Mouse (Mus musculus) heart, embryonic 14.5 days (tissue): Measurements from ENCODE around the gene Gsc. TPM values are rescaled to one million over a fixed set of nuclear protein-coding genes. Genes with fewer than 3 reads are reported as not detected.

Experiments
- ATAC-seq: fragments of 200-750 bp; cut with Nextera tagmentation; 2 replicates; pipeline ENCODE4 v1.8.0; 2017; ENCODE audit warnings: low read depth, moderate TSS enrichment; ENCODE audit not compliant: insufficient number of reproducible peaks, insufficient read depth, low FRiP score
- H3K27ac ChIP-seq, 2 experiments: fragments of 200-500 bp in 1 of 2; fragments of 300-500 bp in 1 of 2; sonication (generic) in 1 of 2; replicated peaks in 1 of 2; 2 replicates each; pipeline ENCODE4 v1.5.1; 2012 to 2014; ENCODE audit warnings: low read depth in 2 of 2, low read length in 2 of 2, control low read depth in 1 of 2, mild to moderate bottlenecking in 1 of 2, mixed read lengths in 1 of 2; ENCODE audit not compliant: control insufficient read depth in 1 of 2, insufficient read depth in 1 of 2
- H3K27me3 ChIP-seq: fragments of 300-500 bp; sonication (generic); 2 replicates; pipeline ENCODE4 v1.6.1; 2014; ENCODE audit warnings: mild to moderate bottlenecking, low read length, control low read depth; ENCODE audit not compliant: control insufficient read depth, insufficient read depth
- H3K36me3 ChIP-seq: fragments of 300-500 bp; sonication (generic); 2 replicates; pipeline ENCODE4 v1.6.1; 2014; ENCODE audit warnings: mild to moderate bottlenecking, control low read depth, low read length, mixed read lengths; ENCODE audit not compliant: control insufficient read depth, insufficient read depth
- H3K4me1 ChIP-seq, 2 experiments: fragments of 200-500 bp in 1 of 2; fragments of 300-500 bp in 1 of 2; sonication (generic) in 1 of 2; 2 replicates each; pipeline ENCODE4 v1.6.1; 2012 to 2014; ENCODE audit warnings: low read length in 2 of 2, control low read depth in 1 of 2, mixed read lengths in 1 of 2; ENCODE audit not compliant: control insufficient read depth in 2 of 2, insufficient read depth in 2 of 2
- H3K4me2 ChIP-seq: fragments of 300-500 bp; sonication (generic); 2 replicates; pipeline ENCODE4 v1.6.1; 2014; ENCODE audit warnings: mild to moderate bottlenecking, low read length
- H3K4me3 ChIP-seq, 2 experiments: fragments of 200-500 bp in 1 of 2; fragments of 300-500 bp in 1 of 2; sonication (generic) in 1 of 2; 2 replicates each; pipeline ENCODE4 v1.5.1; 2012 to 2014; ENCODE audit warnings: low read length in 2 of 2, mild to moderate bottlenecking in 2 of 2, control low read depth in 1 of 2, low read depth in 1 of 2, moderate library complexity in 1 of 2; ENCODE audit not compliant: control insufficient read depth in 1 of 2, insufficient read depth in 1 of 2
- H3K9ac ChIP-seq: fragments of 300-500 bp; sonication (generic); 2 replicates; pipeline ENCODE4 v1.6.1; 2014; ENCODE audit warnings: mild to moderate bottlenecking, low read length
- H3K9me3 ChIP-seq: fragments of 300-500 bp; sonication (generic); 2 replicates; pipeline ENCODE4 v1.6.1; 2016; ENCODE audit warnings: low read length, control low read depth; ENCODE audit not compliant: control insufficient read depth
- WGBS: fragments of 180-500 bp; shearing (Covaris S2); extraction: QIAGEN DNeasy Blood & Tissue Kit; methylation state at CpG from one replicate; pipeline ENCODE4 v1.1.7; 2014; 5-methylcytosine and 5-hydroxymethylcytosine counted together
- polyA plus RNA-seq: library from polyadenylated mRNA; unstranded; fragments of >200 nt; fragmentation: Nextera tagmentation; extraction: Ambion mirVana; gene quantifications from 2 replicates; pipeline ENCODE4 v1.2.1, GENCODE M21; 2014

Gene Gsc
- polyA plus RNA-seq, result 0.16 TPM in 1 of 2 replicates, not detected in the other

GRCm38 (mm10) chr12:104472601-104473424, at the start of gene Gsc:
Gene Gsc (minus strand): TSS chr12:104473330.
- Histone ChIP-seq H3K4me1 (peaks cover 10 to 30% of the 10 kb centered on the region in 2 experiments), H3K9me3 (no peaks in the 10 kb centered on the region), H3K27me3 (peaks cover 83% of the 10 kb centered on the region), H3K4me2 (peak within 1 kb of the TSS; percentile 96), H3K9ac (peak within 1 kb of the TSS; percentile 52), H3K4me3 (peak within 1 kb of the TSS; percentile 55 to 63), H3K27ac (no peak within 1 kb of the TSS), H3K36me3 (no peaks in the 10 kb centered on the region)
- ATAC-seq, result no peak; the same call in 1 of the 2 replicates
- under 1% methylated on average over 94 of the region's 97 CpGs for WGBS

GRCm38 (mm10) chr12:104519721-104520120, 46.6 kb upstream of the Gsc start:
- peaks cover 7% of the 10 kb centered on the region for H3K9me3 ChIP-seq
- no peak for ATAC-seq
- H3K4me2 ChIP-seq, result no peak overlapping the region
- H3K4me3 ChIP-seq, result no peak overlapping the region
- WGBS, result 92% methylated on average over 5 of the region's 5 CpGs
- no peaks in the 10 kb centered on the region for H3K36me3 ChIP-seq
- no peak overlapping the region for H3K9ac ChIP-seq
- H3K27me3 ChIP-seq, result no peaks in the 10 kb centered on the region
- no peaks in the 10 kb centered on the region for H3K4me1 ChIP-seq
- no peak overlapping the region for H3K27ac ChIP-seq

GRCm38 (mm10) chr12:104507911-104508310, 34.8 kb upstream of the Gsc start:
- no peak overlapping the region for H3K9ac ChIP-seq
- no peaks in the 10 kb centered on the region for H3K9me3 ChIP-seq
- H3K4me3 ChIP-seq, result no peak overlapping the region
- H3K27me3 ChIP-seq, result peaks cover 5% of the 10 kb centered on the region
- H3K36me3 ChIP-seq, result no peaks in the 10 kb centered on the region
- WGBS, result 60% methylated on average over 7 of the region's 7 CpGs
- no peak overlapping the region for H3K4me2 ChIP-seq
- no peaks in the 10 kb centered on the region for H3K4me1 ChIP-seq
- no peak for ATAC-seq
- no peak overlapping the region for H3K27ac ChIP-seq

GRCm38 (mm10) chr12:104492009-104492408, 18.9 kb upstream of the Gsc start:
- Histone ChIP-seq H3K4me1 (peaks cover 0 to 4% of the 10 kb centered on the region in 2 experiments; a peak in 1 of 4 replicates), H3K27me3 (peaks cover 9% of the 10 kb centered on the region), H3K36me3 (no peaks in the 10 kb centered on the region), H3K27ac (no peak overlapping the region), H3K4me3 (no peak overlapping the region), H3K9ac (no peak overlapping the region), H3K9me3 (no peaks in the 10 kb centered on the region), H3K4me2 (no peak overlapping the region)
- 9% methylated on average over 6 of the region's 6 CpGs for WGBS
- no peak for ATAC-seq

- H3K27me3 ChIP-seq, result peaks cover 54% of the 10 kb centered on the region
- H3K4me3 ChIP-seq, result no peak overlapping the region
- 12% methylated on average over 8 of the region's 8 CpGs for WGBS
- H3K9ac ChIP-seq, result no peak overlapping the region
- no peak overlapping the region for H3K27ac ChIP-seq
- H3K9me3 ChIP-seq, result no peaks in the 10 kb centered on the region
- no peak overlapping the region for H3K4me2 ChIP-seq
- H3K4me1 ChIP-seq, result no peaks in the 10 kb centered on the region
- H3K36me3 ChIP-seq, result no peaks in the 10 kb centered on the region
- no peak for ATAC-seq
Observed at GRCm38 (mm10) chr12:104486205-104486604, 13.1 kb upstream of the Gsc start.

GRCm38 (mm10) chr12:104485161-104485560, 12.0 kb upstream of the Gsc start:
- no peak overlapping the region for H3K27ac ChIP-seq
- H3K27me3 ChIP-seq, result peaks cover 60% of the 10 kb centered on the region
- H3K4me2 ChIP-seq, result no peak overlapping the region
- WGBS, result 21% methylated on average over 3 of the region's 3 CpGs
- H3K9ac ChIP-seq, result no peak overlapping the region
- H3K9me3 ChIP-seq, result no peaks in the 10 kb centered on the region
- no peak for ATAC-seq
- H3K4me1 ChIP-seq, result no peaks in the 10 kb centered on the region
- no peaks in the 10 kb centered on the region for H3K36me3 ChIP-seq
- H3K4me3 ChIP-seq, result no peak overlapping the region

GRCm38 (mm10) chr12:104481007-104481406, 7.9 kb upstream of the Gsc start:
- Histone ChIP-seq H3K9me3 (no peaks in the 10 kb centered on the region), H3K4me2 (no peak overlapping the region), H3K36me3 (no peaks in the 10 kb centered on the region), H3K4me1 (no peaks in the 10 kb centered on the region), H3K4me3 (no peak overlapping the region), H3K27me3 (peaks cover 88% of the 10 kb centered on the region), H3K9ac (no peak overlapping the region), H3K27ac (no peak overlapping the region)
- no peak for ATAC-seq
- 75% methylated on average over 10 of the region's 10 CpGs for WGBS
